Mouse (Mus musculus) CD4-positive helper T cell, adult 2 months (primary cell): ENCODE results near the gene Kif11.

ENCODE experiments used
- DNase-seq: peaks from one replicate; pipeline ENCODE4 v3.0.0-alpha.2; 2012; ENCODE audit warnings: low read depth, missing footprints, low spot score

Gene Kif11

DNA sequence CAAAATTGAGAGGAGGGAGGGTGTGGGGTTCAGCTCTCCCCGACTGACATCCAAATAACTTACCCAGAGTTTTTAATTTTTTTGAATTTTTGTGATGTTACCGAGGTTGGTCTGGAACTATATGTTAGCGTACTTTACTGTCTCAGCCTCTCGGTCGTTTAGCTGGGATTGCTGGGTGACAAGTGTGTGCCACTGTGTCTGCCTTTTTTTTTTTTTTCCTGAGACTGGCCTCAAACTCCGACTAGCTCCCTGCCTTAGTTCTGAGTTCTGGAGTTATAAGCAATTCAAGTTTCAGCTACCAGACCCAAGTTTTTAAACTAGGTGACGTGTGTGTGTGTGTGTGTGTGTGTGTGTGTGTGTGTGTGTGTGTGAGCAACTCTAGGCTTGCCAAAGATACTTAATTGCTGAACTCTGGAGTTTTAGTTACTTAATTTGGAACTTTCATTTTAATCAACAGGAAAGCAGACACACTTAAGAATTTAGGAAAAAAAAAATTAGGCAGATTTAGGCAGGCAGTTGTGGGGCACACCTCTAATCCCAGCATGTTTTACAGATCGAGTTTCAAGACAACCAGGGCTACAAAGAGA lies 1.3 kb downstream of the Kif11 start:
- peak; percentile 51 for DNase-seq

DNA sequence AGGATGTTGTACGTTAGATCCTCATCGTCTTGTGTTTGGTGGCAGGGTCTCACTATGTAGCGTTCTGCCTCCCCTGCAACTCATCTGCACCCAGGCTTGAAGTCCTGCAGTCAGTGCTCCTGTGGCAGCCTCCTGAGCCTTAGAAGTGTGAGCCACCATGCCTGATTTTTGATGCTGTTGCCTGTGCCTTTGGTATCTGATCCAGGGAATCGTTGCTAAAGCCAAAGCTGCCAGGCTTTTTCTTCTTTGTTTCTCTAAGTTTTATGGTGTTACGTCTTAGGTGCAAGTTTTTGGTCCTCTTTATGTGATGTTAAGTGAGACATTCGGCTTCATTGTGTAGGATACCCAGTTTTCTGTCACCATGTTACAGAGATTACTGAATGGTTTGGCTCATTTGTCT lies 2.6 kb downstream of the Kif11 start:
- DNase-seq, result peak; percentile 10

DNA sequence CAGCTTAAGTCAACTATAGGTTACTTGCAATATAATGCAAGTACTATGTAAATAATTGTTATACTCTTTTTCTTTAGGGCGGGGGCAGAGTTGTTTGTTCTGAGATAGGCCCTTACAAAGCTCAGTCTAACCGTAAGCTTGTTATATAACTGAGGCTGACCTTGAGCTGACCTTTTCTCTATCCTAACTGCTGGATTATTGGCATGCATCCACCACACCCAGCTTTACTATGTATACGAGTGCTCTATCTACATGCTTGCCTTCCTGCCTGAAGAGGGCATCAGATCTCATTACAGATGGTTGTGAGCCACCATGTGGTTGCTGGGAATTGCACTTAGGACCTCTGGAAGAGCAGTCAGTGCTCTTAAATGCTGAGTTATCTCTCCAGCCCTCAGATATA lies 9.9 kb downstream of the Kif11 start:
- DNase-seq, result no peak

DNA sequence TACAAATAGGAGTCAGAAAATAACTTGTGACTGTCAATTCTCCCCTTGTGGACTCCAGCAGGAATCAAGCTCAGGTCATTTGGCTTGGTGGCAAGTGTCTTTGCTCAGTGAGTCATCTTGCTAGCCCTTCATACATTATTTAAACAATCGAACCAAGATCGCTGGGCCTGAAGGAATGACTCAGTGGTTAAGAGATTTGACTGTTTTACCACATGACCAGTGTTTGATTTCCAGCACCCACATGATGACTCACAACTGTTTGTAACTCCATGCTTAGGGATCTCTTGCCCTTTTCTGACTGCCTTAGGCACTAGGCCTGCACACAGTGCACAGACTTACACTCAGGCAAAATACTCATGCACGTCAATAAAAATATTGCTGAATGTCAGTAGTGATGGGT lies 15.7 kb downstream of the Kif11 start:
- no peak for DNase-seq

DNA sequence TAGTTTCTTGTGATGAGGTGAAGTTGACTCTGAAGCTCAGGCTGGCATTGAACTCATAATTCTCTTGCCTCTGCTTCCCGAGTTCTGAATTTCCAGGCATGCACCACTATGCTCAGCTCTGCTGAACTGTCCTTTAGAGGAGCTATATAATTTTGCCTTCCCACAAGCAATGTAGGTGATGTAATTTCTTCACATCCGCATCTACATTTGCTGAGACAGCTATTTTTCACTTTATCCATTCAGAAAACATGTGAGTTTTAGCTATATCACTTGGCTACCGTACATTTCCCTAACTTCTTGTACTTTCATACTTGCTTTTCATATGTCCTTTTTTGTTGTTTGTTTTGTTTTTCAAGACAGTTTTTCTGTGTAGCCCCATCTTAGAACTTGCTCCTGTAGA lies 20.1 kb downstream of the Kif11 start:
- no peak for DNase-seq

DNA sequence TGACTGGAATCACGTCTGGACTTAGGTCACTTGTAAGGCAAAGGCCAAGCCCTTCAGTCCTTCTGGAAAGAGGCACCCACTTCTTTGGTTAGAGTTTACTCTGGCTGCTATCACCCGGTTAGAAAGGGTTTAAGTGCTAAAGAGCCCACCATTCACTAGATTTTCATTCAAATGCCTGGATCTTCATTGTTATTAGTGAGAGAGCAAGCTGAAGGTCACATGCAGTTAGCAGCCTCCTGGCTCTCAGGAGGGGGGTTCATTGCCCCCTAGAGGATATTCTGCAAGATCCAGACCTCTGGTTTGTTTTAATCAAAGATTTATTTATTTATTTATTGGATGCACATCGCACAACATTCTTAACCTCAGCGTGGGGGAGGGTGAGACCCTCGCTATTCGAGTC lies 24.7 kb downstream of the Kif11 start:
- no peak for DNase-seq

DNA sequence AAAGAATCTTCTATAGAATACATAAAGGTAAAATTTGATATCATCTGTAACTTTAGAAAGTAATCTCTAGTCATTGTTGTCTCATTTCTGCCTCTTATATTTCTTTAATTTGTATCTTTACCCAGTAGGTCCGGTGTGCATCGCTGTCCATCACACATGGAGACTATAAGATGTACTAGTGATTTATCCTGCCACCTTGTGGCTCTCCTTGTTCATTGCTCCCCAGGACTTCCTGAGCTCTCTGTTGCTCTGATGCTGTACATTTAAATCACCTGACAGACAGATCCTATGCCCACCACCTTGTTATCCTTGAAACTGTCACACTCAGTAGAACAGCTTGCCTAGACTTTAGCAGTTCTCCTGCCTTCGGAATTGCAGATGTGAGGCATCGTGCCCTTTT lies 42.1 kb downstream of the Kif11 start:
- DNase-seq, result peak; percentile 52

DNA sequence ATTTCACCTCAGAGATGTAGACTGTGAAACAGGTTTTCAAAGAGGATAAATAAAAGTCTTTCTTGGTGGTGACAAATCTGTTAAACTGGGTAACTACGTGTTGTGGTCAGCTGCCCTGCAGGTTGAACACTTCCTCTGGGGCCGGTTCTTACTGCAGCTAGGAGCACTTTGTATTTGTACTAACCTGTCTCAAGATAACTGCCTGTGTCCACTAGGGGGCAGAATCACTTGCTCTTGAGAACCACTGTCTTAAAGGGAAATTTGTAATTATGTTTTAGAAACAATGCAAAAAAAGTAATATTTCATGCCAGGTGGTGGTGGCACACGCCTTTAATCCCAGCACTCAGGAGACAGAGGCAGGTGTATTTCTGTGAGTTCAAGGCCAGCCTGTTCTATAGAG lies 43.4 kb downstream of the Kif11 start:
- peak; percentile 70 for DNase-seq

DNA sequence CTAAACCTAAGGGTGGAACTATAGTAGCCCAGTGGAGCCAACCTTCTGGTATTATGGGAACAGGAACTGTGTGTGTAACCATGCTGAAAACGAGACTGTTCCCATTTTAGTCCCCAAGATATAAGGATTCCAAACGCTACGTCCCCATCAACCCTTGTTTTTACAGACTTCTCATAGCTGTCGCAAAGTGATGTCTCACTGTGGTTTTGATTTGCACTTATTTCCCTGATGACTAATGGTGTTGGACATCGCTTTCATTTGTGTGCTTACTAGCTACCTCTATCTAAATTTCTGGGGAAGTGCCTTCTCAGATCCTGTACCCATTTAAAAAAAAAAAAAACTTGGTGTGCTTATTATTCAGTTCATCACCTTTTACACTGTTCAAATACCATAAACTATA lies 52.4 kb downstream of the Kif11 start:
- DNase-seq, result no peak

DNA sequence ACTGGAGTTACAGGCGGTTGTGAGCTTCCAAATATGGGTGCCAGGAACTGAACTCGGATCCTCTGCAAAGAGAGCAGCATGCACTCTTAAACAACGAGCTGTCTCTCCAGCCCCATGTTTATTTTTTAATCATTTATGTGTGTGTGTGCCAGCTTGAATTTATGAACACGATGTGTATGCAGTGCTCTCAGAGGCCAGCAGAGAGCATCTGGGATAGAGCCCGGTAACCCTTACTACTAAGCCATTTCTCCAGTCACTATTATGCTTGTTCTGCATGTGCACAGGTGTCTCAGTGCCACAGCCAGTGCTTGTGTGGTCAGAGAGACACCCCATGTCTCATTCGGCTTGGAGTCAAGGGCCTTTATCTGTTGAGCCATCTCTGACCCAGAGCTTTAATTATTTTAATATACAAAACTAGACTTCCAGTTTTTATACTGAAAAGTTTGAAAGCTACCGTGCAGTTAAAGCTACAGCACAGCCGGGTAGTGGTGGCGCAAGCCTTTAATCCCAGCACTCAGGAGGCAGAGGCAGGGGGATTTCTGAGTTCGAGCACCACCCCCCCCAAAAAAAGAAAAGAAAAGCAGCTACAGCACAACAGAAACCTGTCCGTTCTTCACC lies 55.0 kb downstream of the Kif11 start:
- no peak for DNase-seq

DNA sequence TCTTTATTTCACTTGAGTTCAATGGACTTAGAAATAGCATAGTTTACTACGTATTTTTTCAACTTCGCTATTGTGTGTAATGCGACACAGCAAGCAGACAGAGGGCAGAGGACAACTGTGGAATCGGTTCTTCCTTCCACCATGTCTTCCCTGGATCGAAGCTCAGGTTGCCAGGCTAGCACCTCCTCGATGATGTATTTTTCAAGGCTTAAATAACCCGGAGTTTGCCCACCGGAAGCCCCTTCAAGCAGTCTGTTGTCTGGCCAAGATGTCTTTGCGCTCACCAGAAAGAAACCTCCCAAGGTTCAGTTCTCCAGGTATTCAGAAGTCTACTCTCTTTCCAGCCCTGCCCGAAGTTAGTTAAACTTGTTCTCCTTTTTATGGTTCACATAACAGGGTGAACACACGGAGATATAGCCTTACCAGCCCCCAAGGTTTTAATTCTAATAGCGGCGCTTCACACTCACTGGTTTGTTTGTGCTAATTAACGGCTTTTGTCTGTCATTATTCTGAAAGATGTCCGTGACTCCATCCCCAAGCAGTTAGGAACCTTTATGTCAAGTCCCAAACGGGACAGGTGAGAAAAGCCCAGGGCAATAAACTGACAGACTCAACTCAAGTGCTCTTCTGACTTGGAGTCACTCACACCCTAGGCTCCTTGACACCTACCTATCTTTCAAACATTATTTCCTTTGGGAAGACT lies 56.8 kb downstream of the Kif11 start:
- DNase-seq, result no peak

DNA sequence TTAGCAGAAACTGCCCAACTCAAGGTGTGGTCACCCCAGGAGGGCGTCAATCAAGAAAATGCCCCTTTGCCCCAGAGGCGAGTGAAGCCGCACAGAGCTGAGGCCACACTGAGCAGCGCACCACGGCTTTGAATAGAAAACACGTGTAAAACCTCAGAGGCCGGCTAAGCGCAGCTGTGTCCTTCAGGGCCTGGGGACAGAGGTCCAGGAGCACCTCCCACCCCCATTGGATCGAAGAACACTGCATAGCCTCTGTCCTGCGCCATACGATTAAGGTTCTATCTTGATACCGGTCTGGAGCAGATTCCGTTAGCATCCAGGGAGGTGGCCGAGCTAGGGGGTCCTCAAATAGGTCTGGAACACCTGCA lies 57.7 kb downstream of the Kif11 start:
- DNase-seq, result no peak

DNA sequence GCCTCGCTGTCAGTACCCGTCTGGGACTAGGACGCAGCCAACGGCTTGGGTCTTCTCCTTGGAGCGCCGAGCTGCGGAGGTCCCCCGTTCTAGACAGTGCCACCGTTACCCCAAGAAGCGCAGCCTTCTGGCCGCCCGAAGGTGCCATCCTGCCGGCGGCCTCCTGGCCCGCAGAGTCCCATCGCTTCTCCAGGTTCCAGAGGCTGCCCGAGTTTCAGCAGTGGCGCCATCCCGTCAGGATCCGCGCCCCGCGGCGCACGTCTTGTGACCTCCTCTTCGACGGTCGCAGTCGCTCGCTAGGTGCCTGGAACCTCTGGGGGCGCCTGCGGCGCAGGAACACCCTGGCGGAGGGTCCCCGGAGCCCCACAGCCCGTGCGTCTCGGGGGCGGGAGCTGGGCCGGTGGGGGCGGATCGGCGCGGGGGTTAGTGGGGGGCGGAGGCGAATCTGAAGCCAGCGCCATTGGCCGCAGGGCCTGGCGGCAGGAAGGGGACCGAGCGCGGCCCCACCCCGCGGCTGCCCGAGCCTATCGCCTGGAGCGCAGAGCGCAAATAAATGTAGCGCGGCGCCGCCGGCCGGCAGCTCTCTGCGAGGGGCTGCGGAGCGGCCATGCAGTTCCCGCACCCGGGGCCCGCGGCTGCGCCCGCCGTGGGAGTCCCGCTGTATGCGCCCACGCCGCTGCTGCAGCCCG lies 58.2 kb downstream of the Kif11 start, which contains the start of gene Hhex:
Gene Hhex (plus strand): TSS at position 548 of the 689 bp plus-strand sequence.
- peak; percentile 55 for DNase-seq

DNA sequence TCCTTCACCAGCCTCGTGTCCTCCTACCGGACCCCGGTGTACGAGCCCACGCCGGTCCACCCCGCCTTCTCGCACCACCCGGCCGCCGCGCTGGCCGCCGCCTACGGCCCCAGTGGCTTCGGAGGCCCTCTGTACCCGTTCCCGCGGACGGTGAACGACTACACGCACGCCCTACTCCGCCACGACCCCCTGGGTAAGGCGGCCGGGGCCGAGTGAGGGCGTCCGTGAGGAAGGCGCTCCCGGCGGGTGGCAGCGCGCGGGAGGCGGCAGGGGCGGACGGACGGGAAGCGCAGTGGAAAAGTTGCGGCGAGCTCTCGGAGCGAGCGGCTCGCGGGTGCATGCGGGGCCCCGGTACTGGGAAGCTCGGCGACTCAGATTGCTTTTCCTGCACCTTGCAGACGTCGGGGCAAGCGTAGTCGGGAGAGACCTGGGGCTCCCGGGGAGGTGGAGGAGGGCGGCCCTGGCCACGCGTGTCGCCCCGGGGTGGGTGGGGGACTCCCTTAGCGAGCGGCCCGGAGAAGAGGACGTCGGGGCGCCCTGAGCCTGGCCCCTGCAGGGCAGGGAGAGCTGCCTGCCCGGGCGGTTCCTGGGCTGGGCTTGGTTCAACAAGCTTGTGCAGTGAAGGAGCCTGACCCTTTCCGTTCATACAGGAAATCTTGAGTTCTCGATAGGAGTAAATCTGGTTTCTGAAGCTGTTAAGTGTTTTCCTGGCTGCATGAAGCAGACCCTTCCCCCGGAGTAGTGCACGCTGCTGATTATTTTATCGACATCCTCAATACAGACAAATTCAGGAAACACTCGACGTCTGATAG lies 59.0 kb downstream of the Kif11 start:
- peak; percentile 31 for DNase-seq

DNA sequence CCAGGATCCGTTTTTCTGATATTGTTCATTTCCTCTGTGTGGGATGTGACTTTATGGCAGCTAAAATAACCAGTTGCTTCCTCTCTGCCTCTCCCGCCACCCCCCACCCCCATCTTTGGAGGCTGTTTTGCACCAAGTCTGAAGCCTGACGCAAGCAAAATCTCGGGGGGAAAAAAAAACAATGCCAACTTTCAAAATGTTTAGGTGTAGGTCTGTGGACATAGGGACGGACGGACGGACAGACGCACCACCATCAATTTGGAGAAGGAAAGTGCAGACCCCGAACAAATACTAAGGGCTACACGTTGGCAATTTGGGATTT lies 59.6 kb downstream of the Kif11 start:
- DNase-seq, result peak; percentile 20

DNA sequence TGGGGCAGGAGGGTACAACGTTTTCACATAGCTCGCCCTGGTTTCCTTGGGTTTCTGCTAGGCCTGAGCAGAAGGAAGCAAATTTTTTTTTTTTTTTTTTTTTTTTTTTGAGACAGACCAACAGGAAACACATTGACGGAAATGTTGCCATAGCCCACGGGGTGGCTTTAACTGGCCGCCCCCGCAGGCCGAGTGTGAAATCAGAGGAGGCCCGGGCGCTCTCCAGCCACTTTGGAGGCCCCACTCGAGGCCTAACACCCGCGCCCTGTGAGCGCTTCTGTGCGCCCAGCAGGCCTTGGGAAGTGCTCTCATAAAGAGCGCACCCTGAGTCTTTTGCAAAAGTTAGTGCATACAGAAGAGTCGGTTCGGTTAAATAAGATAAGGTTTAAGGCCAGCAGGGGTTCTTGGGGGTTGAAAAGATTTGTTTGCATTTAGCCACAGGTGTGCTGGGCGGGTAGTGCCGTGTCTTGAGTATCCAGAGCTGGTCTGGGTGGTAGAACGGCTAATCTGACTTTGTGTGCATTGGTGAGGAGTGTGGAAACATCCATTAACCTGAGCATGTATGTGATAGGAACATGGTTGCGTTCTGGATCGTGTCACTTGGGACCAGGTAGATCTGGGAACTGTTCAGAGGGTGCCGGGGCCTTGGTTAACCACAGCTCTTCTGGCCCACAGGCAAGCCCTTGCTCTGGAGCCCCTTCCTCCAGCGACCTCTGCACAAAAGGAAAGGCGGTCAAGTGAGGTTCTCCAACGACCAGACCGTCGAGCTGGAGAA lies 60.5 kb downstream of the Kif11 start:
- DNase-seq, result no peak

DNA sequence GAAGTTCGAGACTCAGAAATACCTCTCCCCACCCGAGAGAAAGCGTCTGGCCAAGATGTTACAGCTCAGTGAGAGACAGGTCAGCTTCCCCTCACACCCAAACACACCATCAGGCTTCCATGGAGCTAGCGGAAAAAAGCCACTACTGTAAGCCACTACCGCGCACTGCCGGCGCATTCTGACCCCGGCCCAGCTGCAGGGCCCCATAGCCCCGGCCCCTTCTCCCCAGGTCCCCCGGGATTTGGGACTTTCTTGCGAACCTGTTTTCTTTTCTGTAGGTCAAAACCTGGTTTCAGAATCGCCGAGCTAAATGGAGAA lies 61.0 kb downstream of the Kif11 start:
- DNase-seq, result no peak

DNA sequence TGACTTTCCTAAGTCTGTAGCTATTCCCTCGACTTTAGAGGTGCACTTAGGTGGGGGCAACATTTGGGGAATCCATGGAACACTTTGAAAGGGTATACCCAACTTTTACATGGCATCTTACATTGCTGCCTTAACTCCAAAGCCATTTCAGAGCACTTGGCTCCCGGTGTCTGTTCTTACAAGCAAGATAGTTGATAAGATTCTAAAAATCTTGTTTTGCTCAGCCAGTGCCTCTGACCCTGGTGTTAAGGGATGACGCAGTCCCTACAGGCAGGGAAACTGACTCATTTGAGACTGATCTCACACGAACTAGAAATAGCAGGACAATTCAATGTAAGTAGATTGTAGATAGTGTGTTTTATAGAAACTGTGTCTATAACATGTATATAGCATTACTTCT lies 64.0 kb downstream of the Kif11 start:
- no peak for DNase-seq

DNA sequence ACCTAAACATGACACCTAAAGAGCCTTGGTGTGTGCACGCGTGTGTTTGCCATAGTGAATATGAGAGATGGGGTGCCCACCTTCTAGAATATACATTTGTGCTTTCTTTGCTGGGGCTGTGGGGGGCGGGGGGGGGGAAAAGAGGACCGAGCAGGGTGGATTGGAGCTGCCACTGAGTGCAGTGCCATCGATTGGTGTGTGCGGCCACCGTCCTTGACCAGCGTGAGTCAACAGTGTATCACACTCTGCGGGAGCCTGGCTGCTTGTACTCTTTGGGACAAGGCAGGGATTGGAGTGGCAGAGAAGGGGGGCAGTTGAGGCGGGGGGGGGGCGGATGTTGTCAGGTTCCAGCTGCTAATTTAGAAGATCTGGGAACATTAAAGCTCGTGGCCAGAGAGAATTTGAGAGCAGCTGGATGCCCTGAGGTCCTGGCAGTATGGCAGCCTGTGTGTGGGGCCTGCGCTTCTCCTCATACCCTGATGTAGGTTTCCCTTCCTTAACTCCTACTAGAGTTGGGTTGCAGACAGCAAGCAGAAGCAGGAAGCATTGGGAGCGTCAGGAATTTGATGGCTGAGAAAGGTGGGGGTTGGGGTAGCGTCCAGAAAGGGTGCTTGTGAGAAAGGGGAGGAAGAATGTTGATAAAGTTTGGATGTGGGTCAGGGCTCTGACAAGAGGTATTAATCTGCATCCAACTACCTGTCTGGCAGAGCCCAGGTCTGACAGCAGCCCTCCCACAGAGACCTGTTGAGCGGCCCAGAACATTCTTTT lies 64.7 kb downstream of the Kif11 start:
- no peak for DNase-seq

DNA sequence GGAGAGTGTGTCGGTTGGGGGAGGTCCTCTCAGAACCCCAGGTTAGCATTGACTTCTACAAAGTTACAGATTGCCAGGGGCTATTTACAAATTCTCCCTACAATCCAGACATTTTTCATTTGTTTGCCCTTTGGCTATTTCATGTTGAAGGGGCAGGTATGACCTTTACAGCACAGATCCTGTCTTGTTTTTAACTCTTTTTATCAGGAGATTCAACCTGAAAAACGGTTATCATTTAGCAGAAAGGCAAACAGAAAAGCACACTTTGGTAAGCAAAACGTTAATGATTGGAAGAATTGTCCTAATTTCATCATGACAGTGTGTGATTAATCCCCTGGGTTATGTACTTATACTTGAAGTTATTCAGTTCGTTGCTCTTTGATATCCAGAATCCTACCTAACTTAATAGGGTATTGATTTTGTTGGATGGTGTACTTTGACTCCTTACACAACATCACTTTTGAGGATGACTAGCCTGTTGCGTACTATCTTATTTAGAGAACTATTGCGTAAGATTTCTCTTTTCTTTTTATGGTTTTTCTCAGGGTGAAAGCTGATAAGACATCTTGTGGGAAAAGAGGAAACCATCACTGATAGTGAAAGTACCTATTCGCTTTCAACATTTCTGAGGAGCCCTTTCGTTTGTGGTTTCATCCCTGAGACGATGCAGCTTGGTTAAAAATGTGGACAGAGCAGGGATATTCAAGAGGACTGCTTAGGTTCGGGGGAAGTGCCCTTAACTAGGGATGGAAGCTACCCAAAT lies 66.5 kb downstream of the Kif11 start:
- DNase-seq, result no peak
